In genomic region chr12:112653157-112653824, GRCm38 (mm10) we compare ENCODE assay signal across 8 mouse cellular contexts. TPM values are rescaled to one million over a fixed set of nuclear protein-coding genes. Genes with fewer than 3 reads are reported as not detected.
DNase-seq lines count a peak whose midpoint lies in the region; ATAC-seq lines count a peak whose summit lies in the region.

No protein-coding gene starts in this region.

- H3K27ac ChIP-seq in hindbrain, embryonic 15.5 days (replicated peaks): peak overlapping the region; percentile 20

- H3K9ac ChIP-seq in hindbrain, embryonic 15.5 days: no peak overlapping the region

- peak; percentile 50 for ATAC-seq in hindbrain, embryonic 15.5 days (ENCODE audit: low FRiP score, low read depth)

- H3K4me3 ChIP-seq in hindbrain, embryonic 15.5 days: no peak overlapping the region

- no peaks in the 10 kb centered on the region for H3K9me3 ChIP-seq in hindbrain, embryonic 15.5 days

- 42% methylated on average over 7 of the region's 7 CpGs for WGBS in hindbrain, embryonic 15.5 days

- H3K36me3 ChIP-seq in hindbrain, embryonic 15.5 days: peaks cover 61% of the 10 kb centered on the region

- 0 out of 2 replicates have a peak, but pooled peaks cover 5% of the 10 kb centered on the region for H3K4me1 ChIP-seq in hindbrain, embryonic 15.5 days (replicated peaks)

- H3K4me2 ChIP-seq in hindbrain, embryonic 15.5 days: no peak overlapping the region

- DNase-seq in MN1 (ENCODE audit: low spot score): peak; percentile 90
- peak; percentile 95 to 97 for DNase-seq in cerebellum, postnatal 10 days
- peak; percentile 92 for DNase-seq in gastrocnemius, adult 18-20 months (ENCODE audit: low spot score)
- peak; percentile 76 to 82 for DNase-seq in layer of hippocampus, postnatal 36 days
- DNase-seq in lung, postnatal 36 days: peak; percentile 95
- peak; percentile 83 for DNase-seq in retina, postnatal 7 days (ENCODE audit: low read depth, low spot score)
- peak; percentile 89 for DNase-seq in thymus, postnatal 4 days

- no peaks in the 10 kb centered on the region for H3K27me3 ChIP-seq in hindbrain, embryonic 15.5 days

RNA-seq across cellular contexts. Expression of gene Siva1, which starts 8.8 kb away (rescaled TPM):
- 10 to 100 TPM; 21.6 to 22.7 TPM for total RNA-seq in gastrocnemius, adult 18-20 months (2021)
- 55.6 and 61.2 TPM in 2 replicates for polyA plus RNA-seq in hindbrain, embryonic 15.5 days (2015; fragmentation: Nextera tagmentation; extraction: Ambion mirVana)
- 10 to 100 TPM; 20.2 to 24.0 TPM for total RNA-seq in layer of hippocampus, postnatal 36 days (2021)

RNA-seq across cellular contexts. Expression of gene Akt1, which starts 21.4 kb away (rescaled TPM):
- 10 to 100 TPM; 44.7 to 49.5 TPM for total RNA-seq in gastrocnemius, adult 18-20 months (2021)
- polyA plus RNA-seq in hindbrain, embryonic 15.5 days (2015; fragmentation: Nextera tagmentation; extraction: Ambion mirVana): 150 and 159 TPM in 2 replicates
- 100 to 1,000 TPM; 145 to 156 TPM for total RNA-seq in layer of hippocampus, postnatal 36 days (2021)

RNA-seq across cellular contexts. Expression of gene Zbtb42, which starts 25.3 kb away (rescaled TPM):
- total RNA-seq in gastrocnemius, adult 18-20 months (2021): under 1 TPM; 0.59 to 0.90 TPM
- polyA plus RNA-seq in hindbrain, embryonic 15.5 days (2015; fragmentation: Nextera tagmentation; extraction: Ambion mirVana): 2.3 and 4.2 TPM in 2 replicates
- under 1 TPM; 0.37 to 0.38 TPM for total RNA-seq in layer of hippocampus, postnatal 36 days (2021)

RNA-seq across cellular contexts. Expression of gene Adssl1, which starts 33.4 kb away (rescaled TPM):
- total RNA-seq in gastrocnemius, adult 18-20 months (2021): 1,000 to 10,000 TPM in 1 of 2 experiments, 100 to 1,000 TPM in 1; 975 to 1,075 TPM
- 5.8 and 6.3 TPM in 2 replicates for polyA plus RNA-seq in hindbrain, embryonic 15.5 days (2015; fragmentation: Nextera tagmentation; extraction: Ambion mirVana)
- 10 to 100 TPM; 11.9 to 12.6 TPM for total RNA-seq in layer of hippocampus, postnatal 36 days (2021)
